In genomic region chr11:74611437-74611836, GRCm38 (mm10) we compare ENCODE assay signal across 11 mouse cellular contexts. TPM values are rescaled to one million over a fixed set of nuclear protein-coding genes. Genes with fewer than 3 reads are reported as not detected.
A peak's percentile ranks its signal among the peaks of the same experiment; 100 is the strongest.
DNase-seq lines count a peak whose midpoint lies in the region; ATAC-seq and TF ChIP-seq lines count a peak whose summit lies in the region.
"Had no signal": no experiment of that assay in that cellular context is flagged by ENCODE, and none has a peak within 500 bp of the region (broad histone marks: within the 10 kb centered on the region; RNA-seq: fewer than 3 reads in every experiment).

No protein-coding gene starts in this region.

- no peaks in the 10 kb centered on the region for H3K9me3 ChIP-seq in embryonic facial prominence, embryonic 13.5 days
- H3K9me3 ChIP-seq in embryonic facial prominence, embryonic 10.5 days, result no peaks in the 10 kb centered on the region
- H3K9me3 ChIP-seq in hindbrain, embryonic 10.5 days, result no peaks in the 10 kb centered on the region
- H3K9me3 ChIP-seq in hindbrain, embryonic 11.5 days (ENCODE audit: control insufficient read depth, low read length), result no peaks in the 10 kb centered on the region
- H3K9me3 ChIP-seq in ES-Bruce4 (replicated peaks; ENCODE audit: control insufficient read depth, insufficient read depth, low read length, poor library complexity, severe bottlenecking), result no peaks in the 10 kb centered on the region
- H3K9me3 ChIP-seq in liver, embryonic 12.5 days (replicated peaks), result no peaks in the 10 kb centered on the region
- no peaks in the 10 kb centered on the region; the same call in 1 of the 2 replicates for H3K9me3 ChIP-seq in kidney, embryonic 14.5 days (ENCODE audit: control insufficient read depth, low read length)
- H3K9me3 ChIP-seq: limb, embryonic 13.5 days had no signal

- peak; percentile 73 for TF ChIP-seq EP300 in ES-Bruce4 (IDR thresholded peaks at IDR 0.05; ENCODE audit: insufficient read depth, low read depth, low read length)

- H3K27ac ChIP-seq in embryonic facial prominence, embryonic 13.5 days, result no peak overlapping the region
- no peak overlapping the region for H3K27ac ChIP-seq in embryonic facial prominence, embryonic 10.5 days (replicated peaks)
- H3K27ac ChIP-seq in hindbrain, embryonic 10.5 days, result no peak overlapping the region
- no peak overlapping the region for H3K27ac ChIP-seq in hindbrain, embryonic 11.5 days (ENCODE audit: low read depth, low read length)
- peak overlapping the region; percentile 88 for H3K27ac ChIP-seq in ES-Bruce4 (ENCODE audit: insufficient read depth, low read length)
- H3K27ac ChIP-seq in liver, embryonic 12.5 days, result no peak overlapping the region
- H3K27ac ChIP-seq in kidney, embryonic 14.5 days (ENCODE audit: low read depth, low read length), result no peak overlapping the region
- H3K27ac ChIP-seq: kidney, postnatal 0 days; limb, embryonic 13.5 days had no signal

- H3K4me3 ChIP-seq in embryonic facial prominence, embryonic 13.5 days, result no peak overlapping the region
- no peak overlapping the region for H3K4me3 ChIP-seq in embryonic facial prominence, embryonic 10.5 days
- peak overlapping the region; percentile 55; the same call in 1 of the 2 replicates for H3K4me3 ChIP-seq in hindbrain, embryonic 10.5 days
- no peak overlapping the region for H3K4me3 ChIP-seq in hindbrain, embryonic 11.5 days (ENCODE audit: low read depth, low read length)
- peak overlapping the region; percentile 76 for H3K4me3 ChIP-seq in ES-Bruce4 (ENCODE audit: low read depth, low read length)
- H3K4me3 ChIP-seq in liver, embryonic 12.5 days, result no peak overlapping the region; the same call in 1 of the 2 replicates
- no peak overlapping the region for H3K4me3 ChIP-seq in kidney, embryonic 14.5 days (ENCODE audit: low read length)

- H3K4me2 ChIP-seq in embryonic facial prominence, embryonic 13.5 days, result peak overlapping the region; percentile 66; the same call in 1 of the 2 replicates
- H3K4me2 ChIP-seq in hindbrain, embryonic 11.5 days (replicated peaks; ENCODE audit: low read depth, low read length), result no peak overlapping the region
- H3K4me2 ChIP-seq in liver, embryonic 12.5 days, result peak overlapping the region; percentile 72
- H3K4me2 ChIP-seq in kidney, embryonic 14.5 days (replicated peaks; ENCODE audit: low read depth, low read length), result no peak overlapping the region

- no peaks in the 10 kb centered on the region for H3K36me3 ChIP-seq in embryonic facial prominence, embryonic 13.5 days
- H3K36me3 ChIP-seq in embryonic facial prominence, embryonic 10.5 days (replicated peaks), result no peaks in the 10 kb centered on the region
- H3K36me3 ChIP-seq in hindbrain, embryonic 10.5 days, result no peaks in the 10 kb centered on the region
- H3K36me3 ChIP-seq in hindbrain, embryonic 11.5 days (ENCODE audit: control insufficient read depth, insufficient read depth, low read length), result no peaks in the 10 kb centered on the region
- H3K36me3 ChIP-seq in ES-Bruce4 (ENCODE audit: control insufficient read depth, insufficient read depth, low read length, poor library complexity, severe bottlenecking), result no peaks in the 10 kb centered on the region
- H3K36me3 ChIP-seq in liver, embryonic 12.5 days, result no peaks in the 10 kb centered on the region
- no peaks in the 10 kb centered on the region for H3K36me3 ChIP-seq in kidney, embryonic 14.5 days (ENCODE audit: control insufficient read depth, insufficient read depth, low read length)
- H3K36me3 ChIP-seq: limb, embryonic 13.5 days had no signal

- no peak for TF ChIP-seq CTCF in ES-Bruce4 (IDR thresholded peaks at IDR 0.05; ENCODE audit: low read depth, low read length)

- TF ChIP-seq POLR2A in ES-Bruce4 (IDR thresholded peaks at IDR 0.05; ENCODE audit: insufficient read depth, low read length), result no peak

- no peak overlapping the region for H3K9ac ChIP-seq in embryonic facial prominence, embryonic 13.5 days
- no peak overlapping the region for H3K9ac ChIP-seq in hindbrain, embryonic 11.5 days (ENCODE audit: low read depth, low read length)
- H3K9ac ChIP-seq in ES-Bruce4 (ENCODE audit: low read depth, poor library complexity, severe bottlenecking), result peak overlapping the region; percentile 94
- no peak overlapping the region for H3K9ac ChIP-seq in liver, embryonic 12.5 days
- H3K9ac ChIP-seq in kidney, embryonic 14.5 days (ENCODE audit: low read depth, low read length), result no peak overlapping the region
- H3K9ac ChIP-seq: limb, embryonic 13.5 days had no signal

- 18% methylated on average over 7 of the region's 7 CpGs for WGBS in embryonic facial prominence, embryonic 13.5 days
- 18% methylated on average over 7 of the region's 7 CpGs for WGBS in embryonic facial prominence, embryonic 10.5 days
- WGBS in hindbrain, embryonic 10.5 days, result 22% methylated on average over 7 of the region's 7 CpGs
- WGBS in hindbrain, embryonic 11.5 days, result 27% methylated on average over 7 of the region's 7 CpGs
- 15% methylated on average over 7 of the region's 7 CpGs for WGBS in liver, embryonic 12.5 days (ENCODE audit: insufficient replicate concordance)
- 13% methylated on average over 7 of the region's 7 CpGs for WGBS in kidney, embryonic 14.5 days

- peaks cover 70% of the 10 kb centered on the region for H3K27me3 ChIP-seq in embryonic facial prominence, embryonic 13.5 days
- peaks cover 63% of the 10 kb centered on the region for H3K27me3 ChIP-seq in embryonic facial prominence, embryonic 10.5 days (replicated peaks; ENCODE audit: low read depth, poor library complexity, severe bottlenecking)
- peaks cover 64% of the 10 kb centered on the region for H3K27me3 ChIP-seq in hindbrain, embryonic 10.5 days (ENCODE audit: insufficient read depth, poor library complexity, severe bottlenecking)
- H3K27me3 ChIP-seq in hindbrain, embryonic 11.5 days (ENCODE audit: control insufficient read depth, insufficient read depth, low read length), result peaks cover 23% of the 10 kb centered on the region
- no peaks in the 10 kb centered on the region for H3K27me3 ChIP-seq in ES-Bruce4 (ENCODE audit: control insufficient read depth, insufficient read depth, low read length, poor library complexity, severe bottlenecking)
- peaks cover 96% of the 10 kb centered on the region for H3K27me3 ChIP-seq in liver, embryonic 12.5 days (replicated peaks)
- peaks cover 39% of the 10 kb centered on the region for H3K27me3 ChIP-seq in kidney, embryonic 14.5 days (ENCODE audit: control insufficient read depth, insufficient read depth, low read length)

- no peak for ATAC-seq in embryonic facial prominence, embryonic 13.5 days (ENCODE audit: insufficient number of reproducible peaks, insufficient read depth, low FRiP score, low TSS enrichment, low read depth)
- ATAC-seq in hindbrain, embryonic 11.5 days (ENCODE audit: low FRiP score), result no peak
- no peak for ATAC-seq in liver, embryonic 12.5 days
- ATAC-seq in kidney, embryonic 14.5 days (ENCODE audit: low FRiP score, low TSS enrichment), result no peak

- DNase-seq in embryonic facial prominence, embryonic 10.5 days (ENCODE audit: low spot score), result no peak
- DNase-seq in hindbrain, embryonic 10.5 days (ENCODE audit: low spot score), result no peak
- DNase-seq in hindbrain, embryonic 11.5 days (ENCODE audit: low spot score), result no peak
- DNase-seq in thymus, postnatal 10 days (ENCODE audit: low spot score in 2 of 2), result no peak
- DNase-seq: thymus, postnatal 36 days had no signal

- H3K4me1 ChIP-seq in embryonic facial prominence, embryonic 13.5 days, result peaks cover 7% of the 10 kb centered on the region
- peaks cover 17% of the 10 kb centered on the region for H3K4me1 ChIP-seq in embryonic facial prominence, embryonic 10.5 days
- peaks cover 12% of the 10 kb centered on the region for H3K4me1 ChIP-seq in hindbrain, embryonic 10.5 days (replicated peaks)
- H3K4me1 ChIP-seq in hindbrain, embryonic 11.5 days (replicated peaks; ENCODE audit: control insufficient read depth, insufficient read depth, low read length), result no peaks in the 10 kb centered on the region; the same call in 1 of the 2 replicates
- peaks cover 2% of the 10 kb centered on the region for H3K4me1 ChIP-seq in ES-Bruce4 (ENCODE audit: control insufficient read depth, insufficient read depth, low read length)
- H3K4me1 ChIP-seq in liver, embryonic 12.5 days, result peaks cover 15% of the 10 kb centered on the region
- 0 out of 2 replicates have a peak, but pooled peaks cover 4% of the 10 kb centered on the region for H3K4me1 ChIP-seq in kidney, embryonic 14.5 days (ENCODE audit: control insufficient read depth, insufficient read depth, low read length)

RNA-seq across cellular contexts. Expression of gene Rap1gap2, which starts 0.7 kb away (rescaled TPM):
- 1.1 and 1.9 TPM in 2 replicates for polyA plus RNA-seq in embryonic facial prominence, embryonic 13.5 days (2015; fragmentation: Nextera tagmentation; extraction: Ambion mirVana)
- 1.2 and 1.9 TPM in 2 replicates for polyA plus RNA-seq in embryonic facial prominence, embryonic 10.5 days (2016; fragmentation: Nextera tagmentation; extraction: Ambion mirVana)
- polyA plus RNA-seq in hindbrain, embryonic 10.5 days (2016; fragmentation: Nextera tagmentation; extraction: Ambion mirVana), result 1.5 and 1.6 TPM in 2 replicates
- polyA plus RNA-seq in hindbrain, embryonic 11.5 days (2014; fragmentation: Nextera tagmentation; extraction: Ambion mirVana), result 2.7 and 3.1 TPM in 2 replicates
- 4.0 and 5.7 TPM in 2 replicates for polyA plus RNA-seq in ES-Bruce4 (2011; ENCODE audit: insufficient read depth, insufficient read length, low read depth, missing spikeins)
- 0.96 and 1.4 TPM in 2 replicates for polyA plus RNA-seq in liver, embryonic 12.5 days (2016; fragmentation: Nextera tagmentation; extraction: Ambion mirVana)
- polyA plus RNA-seq in kidney, embryonic 14.5 days (2014; fragmentation: Nextera tagmentation; extraction: Ambion mirVana), result 4.1 and 5.0 TPM in 2 replicates

RNA-seq across cellular contexts. Expression of gene Ccdc92b, which starts 8.0 kb away (rescaled TPM):
- 0.48 and 0.50 TPM in 2 replicates for polyA plus RNA-seq in embryonic facial prominence, embryonic 13.5 days (2015; fragmentation: Nextera tagmentation; extraction: Ambion mirVana)
- 0.52 and 0.69 TPM in 2 replicates for polyA plus RNA-seq in embryonic facial prominence, embryonic 10.5 days (2016; fragmentation: Nextera tagmentation; extraction: Ambion mirVana)
- 0.61 and 1.2 TPM in 2 replicates for polyA plus RNA-seq in hindbrain, embryonic 10.5 days (2016; fragmentation: Nextera tagmentation; extraction: Ambion mirVana)
- 1.2 and 1.7 TPM in 2 replicates for polyA plus RNA-seq in hindbrain, embryonic 11.5 days (2014; fragmentation: Nextera tagmentation; extraction: Ambion mirVana)
- 4.8 and 5.3 TPM in 2 replicates for polyA plus RNA-seq in ES-Bruce4 (2011; ENCODE audit: insufficient read depth, insufficient read length, low read depth, missing spikeins)
- 14.7 and 16.0 TPM in 2 replicates for polyA plus RNA-seq in liver, embryonic 12.5 days (2016; fragmentation: Nextera tagmentation; extraction: Ambion mirVana)
- polyA plus RNA-seq in kidney, embryonic 14.5 days (2014; fragmentation: Nextera tagmentation; extraction: Ambion mirVana), result 0.12 and 0.19 TPM in 2 replicates

RNA-seq across cellular contexts. Expression of gene Cluh, which starts 37.9 kb away (rescaled TPM):
- 22.5 and 22.7 TPM in 2 replicates for polyA plus RNA-seq in embryonic facial prominence, embryonic 13.5 days (2015; fragmentation: Nextera tagmentation; extraction: Ambion mirVana)
- 29.0 and 32.3 TPM in 2 replicates for polyA plus RNA-seq in embryonic facial prominence, embryonic 10.5 days (2016; fragmentation: Nextera tagmentation; extraction: Ambion mirVana)
- 24.7 and 26.4 TPM in 2 replicates for polyA plus RNA-seq in hindbrain, embryonic 10.5 days (2016; fragmentation: Nextera tagmentation; extraction: Ambion mirVana)
- polyA plus RNA-seq in hindbrain, embryonic 11.5 days (2014; fragmentation: Nextera tagmentation; extraction: Ambion mirVana), result 8.0 and 8.9 TPM in 2 replicates
- 33.3 and 33.4 TPM in 2 replicates for polyA plus RNA-seq in ES-Bruce4 (2011; ENCODE audit: insufficient read depth, insufficient read length, low read depth, missing spikeins)
- 49.6 and 50.1 TPM in 2 replicates for polyA plus RNA-seq in liver, embryonic 12.5 days (2016; fragmentation: Nextera tagmentation; extraction: Ambion mirVana)
- polyA plus RNA-seq in kidney, embryonic 14.5 days (2014; fragmentation: Nextera tagmentation; extraction: Ambion mirVana), result 15.2 and 28.2 TPM in 2 replicates

Comparison
In these comparisons a context has a peak if more than half of its experiments do, and no peak if none do; other contexts are left out.
1. H3K4me3 ChIP-seq: peak in hindbrain, embryonic 10.5 days (single experiment) and ES-Bruce4 (single experiment); none in embryonic facial prominence, embryonic 13.5 days (single experiment), embryonic facial prominence, embryonic 10.5 days (single experiment), hindbrain, embryonic 11.5 days (single experiment), liver, embryonic 12.5 days (single experiment) and kidney, embryonic 14.5 days (single experiment).
2. H3K4me2 ChIP-seq: peak in embryonic facial prominence, embryonic 13.5 days (single experiment) and liver, embryonic 12.5 days (single experiment); none in hindbrain, embryonic 11.5 days (single experiment) and kidney, embryonic 14.5 days (single experiment).